Mouse (Mus musculus) adrenal gland, adult (tissue): ENCODE results near the gene Mcemp1.
A peak's percentile ranks its signal among the peaks of the same experiment; 100 is the strongest.

ENCODE experiments used
- DNase-seq, 2 experiments: peaks; one replicate each; pipeline ENCODE4 v3.0.0; 2022 to 2023; ENCODE audit warnings: low spot score in 1 of 2; ENCODE audit not compliant: inconsistent age in 2 of 2

Mcemp1 gene

GRCm38 (mm10) chr8:3671980-3672491, 6.5 kb downstream of the Mcemp1 start, which contains the start of gene Fcor:
Fcor (minus strand) TSS chr8:3672362.
- peak; percentile 80 to 96 for DNase-seq

GRCm38 (mm10) chr8:3674671-3675070, 9.1 kb downstream of the Mcemp1 start:
- DNase-seq, result no peak

- peak; percentile 95 to 98 for DNase-seq
Observed at GRCm38 (mm10) chr8:3676131-3676992, 10.8 kb downstream of the Mcemp1 start, which contains the start of gene Trappc5. Trappc5 (plus strand) TSS chr8:3676299.

- peak in 1 of 2 experiments; percentile 46 for DNase-seq
Observed at GRCm38 (mm10) chr8:3676993-3677579, 11.5 kb downstream of the Mcemp1 start.

- DNase-seq, result no peak
Observed at GRCm38 (mm10) chr8:3678831-3679230, 13.3 kb downstream of the Mcemp1 start.

GRCm38 (mm10) chr8:3679236-3679635, 13.7 kb downstream of the Mcemp1 start:
- no peak for DNase-seq

GRCm38 (mm10) chr8:3679656-3680055, 14.1 kb downstream of the Mcemp1 start:
- DNase-seq, result no peak

- DNase-seq, result no peak
Observed at GRCm38 (mm10) chr8:3682435-3682834, 16.9 kb downstream of the Mcemp1 start.

- no peak for DNase-seq
Observed at GRCm38 (mm10) chr8:3683408-3684176, 18.0 kb downstream of the Mcemp1 start.

- DNase-seq, result no peak
Observed at GRCm38 (mm10) chr8:3684530-3684929, 19.0 kb downstream of the Mcemp1 start.

GRCm38 (mm10) chr8:3685422-3685821, 19.9 kb downstream of the Mcemp1 start:
- no peak for DNase-seq

- no peak for DNase-seq
Observed at GRCm38 (mm10) chr8:3687537-3687936, 22.0 kb downstream of the Mcemp1 start.

- DNase-seq, result no peak
Observed at GRCm38 (mm10) chr8:3690774-3691173, 25.2 kb downstream of the Mcemp1 start.

GRCm38 (mm10) chr8:3694121-3694520, 28.6 kb downstream of the Mcemp1 start, which contains the start of gene Fcer2a:
Fcer2a (minus strand) TSS chr8:3694175.
- no peak for DNase-seq

GRCm38 (mm10) chr8:3701491-3701890, 35.9 kb downstream of the Mcemp1 start:
- DNase-seq, result no peak

GRCm38 (mm10) chr8:3705711-3706110, 40.2 kb downstream of the Mcemp1 start:
- peak in 1 of 2 experiments; percentile 44 for DNase-seq

GRCm38 (mm10) chr8:3707611-3708010, 42.1 kb downstream of the Mcemp1 start:
- DNase-seq, result no peak

- no peak for DNase-seq
Observed at GRCm38 (mm10) chr8:3710312-3710711, 44.8 kb downstream of the Mcemp1 start.

- no peak for DNase-seq
Observed at GRCm38 (mm10) chr8:3711646-3712045, 46.1 kb downstream of the Mcemp1 start.

GRCm38 (mm10) chr8:3717321-3717954, 51.9 kb downstream of the Mcemp1 start:
- no peak for DNase-seq

GRCm38 (mm10) chr8:3718559-3718958, 53.0 kb downstream of the Mcemp1 start:
- DNase-seq, result peak; percentile 61 to 87
